Mouse (Mus musculus) 3T3-L1 (cell line): ENCODE results near the gene Ass1.

Experiments
- DNase-seq: peaks from one replicate; pipeline ENCODE4 v3.0.0-alpha.2; 2015; ENCODE audit warnings: low read depth, low spot score

Gene Ass1

GRCm38 (mm10) chr2:31469931-31470682 lies at the start of gene Ass1:
TSS of gene Ass1 (plus strand) at chr2:31470207.
- DNase-seq = peak; percentile 64

- peak; percentile 33 for DNase-seq
These were observed 49.1 kb upstream of the Ass1 start for GRCm38 (mm10) chr2:31420914-31421313.

- no peak for DNase-seq
These were observed 47.4 kb upstream of the Ass1 start for GRCm38 (mm10) chr2:31422576-31422975.

GRCm38 (mm10) chr2:31431477-31431876 lies 38.5 kb upstream of the Ass1 start:
- DNase-seq = no peak

- DNase-seq = no peak
These were observed 35.3 kb upstream of the Ass1 start for GRCm38 (mm10) chr2:31434746-31435145.

- DNase-seq = peak; percentile 92
These were observed 34.4 kb upstream of the Ass1 start for GRCm38 (mm10) chr2:31435567-31435966.

- no peak for DNase-seq
These were observed 32.3 kb upstream of the Ass1 start for GRCm38 (mm10) chr2:31437480-31438245.

GRCm38 (mm10) chr2:31439576-31439975 lies 30.4 kb upstream of the Ass1 start:
- DNase-seq = no peak

GRCm38 (mm10) chr2:31442480-31443160 lies 27.4 kb upstream of the Ass1 start:
- peak; percentile 99 for DNase-seq

- DNase-seq = peak; percentile 84
These were observed 24.0 kb upstream of the Ass1 start for GRCm38 (mm10) chr2:31446036-31446435.

GRCm38 (mm10) chr2:31446456-31446855 lies 23.6 kb upstream of the Ass1 start:
- DNase-seq = no peak

GRCm38 (mm10) chr2:31447536-31447935 lies 22.5 kb upstream of the Ass1 start:
- DNase-seq = no peak

GRCm38 (mm10) chr2:31448756-31449440 lies 21.1 kb upstream of the Ass1 start:
- peak; percentile 50 for DNase-seq

GRCm38 (mm10) chr2:31449441-31449815 lies 20.6 kb upstream of the Ass1 start:
- peak; percentile 94 for DNase-seq

GRCm38 (mm10) chr2:31449902-31450301 lies 20.1 kb upstream of the Ass1 start:
- DNase-seq = no peak

- DNase-seq = no peak
These were observed 19.3 kb upstream of the Ass1 start for GRCm38 (mm10) chr2:31450661-31451060.

- DNase-seq = no peak
These were observed 18.5 kb upstream of the Ass1 start for GRCm38 (mm10) chr2:31451530-31451929.

- no peak for DNase-seq
These were observed 17.0 kb upstream of the Ass1 start for GRCm38 (mm10) chr2:31453011-31453410.

- peak; percentile 74 for DNase-seq
These were observed 16.3 kb upstream of the Ass1 start for GRCm38 (mm10) chr2:31453559-31454177.

GRCm38 (mm10) chr2:31454280-31454679 lies 15.7 kb upstream of the Ass1 start:
- DNase-seq = peak; percentile 72

GRCm38 (mm10) chr2:31455418-31455817 lies 14.6 kb upstream of the Ass1 start:
- DNase-seq = no peak
